Mouse (Mus musculus): ENCODE measurements around the gene Nhp2.

DNA sequence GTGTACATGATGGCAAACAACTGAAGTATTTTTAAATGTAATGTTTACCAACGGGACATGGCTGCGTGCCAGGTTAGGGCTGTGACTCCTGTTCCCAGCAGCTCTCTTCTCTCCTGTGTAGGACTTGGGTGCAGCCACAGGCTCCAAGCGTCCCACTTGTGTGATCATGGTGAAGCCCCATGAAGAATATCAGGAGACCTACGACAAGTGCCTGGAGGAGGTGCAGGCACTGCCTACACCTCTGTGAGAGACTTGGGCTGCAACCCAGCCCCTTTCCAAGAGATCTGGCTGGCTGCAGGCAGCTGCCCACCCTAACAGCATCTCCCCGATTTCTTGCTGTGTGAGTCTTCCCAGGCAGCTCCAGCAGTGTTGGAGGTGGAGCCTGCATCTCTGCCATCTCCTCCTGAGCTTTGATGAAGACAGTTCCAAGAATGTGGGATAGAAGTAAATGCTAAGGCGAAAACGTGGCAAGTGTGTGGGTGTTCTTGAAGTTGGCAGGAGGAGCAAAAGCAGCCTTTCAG lies 3.5 kb downstream of the Nhp2 start:
- TF ChIP-seq POLR2A (IDR thresholded peaks at IDR 0.05; ENCODE audit: low read depth, low read length) (no peak), CTCF (IDR thresholded peaks at IDR 0.05; ENCODE audit: borderline replicate concordance, insufficient read depth, low read length) (no peak)

All from embryonic fibroblast, embryonic 13.5 days (primary cell).